Mouse (Mus musculus): ENCODE results near the gene Calm1. TPM values are rescaled to one million over a fixed set of nuclear protein-coding genes. Genes with fewer than 3 reads are reported as not detected.

The Calm1 gene
- polyA plus RNA-seq, 1 experiment from 2014 or later = 1,129 TPM

- Histone ChIP-seq H3K4me3 (replicated peaks) (no peak overlapping the region), H3K9ac (replicated peaks) (no peak overlapping the region), H3K9me3 (no peaks in the 10 kb centered on the region), H3K27ac (no peak overlapping the region), H3K4me1 (replicated peaks) (peaks cover 22% of the 10 kb centered on the region), H3K36me3 (no peaks in the 10 kb centered on the region), H3K27me3 (no peaks in the 10 kb centered on the region), H3K4me2 (no peak overlapping the region)
- 58% methylated on average over 7 of the region's 7 CpGs for WGBS
- ATAC-seq (ENCODE audit: insufficient number of reproducible peaks, insufficient read depth, low FRiP score, low TSS enrichment, low read depth) = no peak
Observed at GRCm38 (mm10) chr12:100196786-100197185, 2.4 kb upstream of the Calm1 start.

DNA sequence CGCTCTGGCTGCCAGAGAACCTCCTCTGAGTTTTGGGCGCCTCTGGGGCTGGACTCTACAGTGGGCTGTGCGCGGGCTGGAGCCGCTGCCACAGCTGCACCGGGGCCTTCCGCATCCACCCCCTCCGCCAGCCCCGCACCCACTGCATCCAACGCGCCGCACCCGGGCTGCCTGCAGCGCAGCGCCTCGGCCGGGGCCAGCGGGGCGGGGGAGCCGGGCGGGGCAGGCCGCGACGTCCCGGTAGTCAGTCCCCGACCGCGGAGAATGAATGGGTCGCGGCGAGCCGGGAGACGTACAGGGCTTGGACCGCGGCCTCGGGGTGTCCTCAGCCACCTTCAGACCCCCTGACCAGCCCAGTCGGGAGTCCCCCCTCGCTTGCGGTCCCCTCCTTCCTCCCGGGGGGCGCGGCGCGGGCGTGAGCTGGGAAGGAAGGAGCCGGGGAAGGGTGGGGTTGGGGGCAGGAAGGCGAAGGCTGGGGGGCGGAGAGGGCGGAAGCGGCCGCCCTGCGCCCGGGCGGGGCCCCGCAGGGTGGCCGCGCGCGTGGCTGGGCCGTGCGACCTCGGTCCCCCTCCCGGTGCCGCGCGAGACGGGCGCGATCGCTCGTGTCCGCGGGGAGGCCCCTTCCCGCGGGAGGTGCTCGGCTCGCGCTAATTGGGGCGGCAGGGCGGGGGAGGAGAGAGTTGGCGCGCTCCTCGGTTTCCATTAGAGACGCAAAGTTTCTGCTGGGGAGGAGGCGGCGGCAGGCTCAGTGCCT is 833 bp downstream of the Calm1 start:
- Histone ChIP-seq H3K9ac (replicated peaks) (peak overlapping the region; percentile 96), H3K36me3 (peaks cover 28% of the 10 kb centered on the region), H3K27ac (peak overlapping the region; percentile 87), H3K27me3 (no peaks in the 10 kb centered on the region), H3K4me3 (replicated peaks) (peak overlapping the region; percentile 99), H3K4me2 (peak overlapping the region; percentile 95), H3K9me3 (no peaks in the 10 kb centered on the region), H3K4me1 (replicated peaks) (peaks cover 46% of the 10 kb centered on the region)
- WGBS = under 1% methylated on average over 64 of the region's 86 CpGs
- ATAC-seq (ENCODE audit: insufficient number of reproducible peaks, insufficient read depth, low FRiP score, low TSS enrichment, low read depth) = peak; percentile 44

GRCm38 (mm10) chr12:100200645-100201362 is 1.6 kb downstream of the Calm1 start:
- H3K9me3 ChIP-seq = no peaks in the 10 kb centered on the region
- no peak for ATAC-seq (ENCODE audit: insufficient number of reproducible peaks, insufficient read depth, low FRiP score, low TSS enrichment, low read depth)
- H3K27ac ChIP-seq = peak overlapping the region; percentile 87
- peaks cover 35% of the 10 kb centered on the region for H3K36me3 ChIP-seq
- peaks cover 46% of the 10 kb centered on the region for H3K4me1 ChIP-seq (replicated peaks)
- H3K9ac ChIP-seq (replicated peaks) = peak overlapping the region; percentile 96
- H3K4me3 ChIP-seq (replicated peaks) = peak overlapping the region; percentile 99
- H3K4me2 ChIP-seq = peak overlapping the region; percentile 95
- WGBS = 7% methylated on average over 29 of the region's 29 CpGs
- H3K27me3 ChIP-seq = no peaks in the 10 kb centered on the region

DNA sequence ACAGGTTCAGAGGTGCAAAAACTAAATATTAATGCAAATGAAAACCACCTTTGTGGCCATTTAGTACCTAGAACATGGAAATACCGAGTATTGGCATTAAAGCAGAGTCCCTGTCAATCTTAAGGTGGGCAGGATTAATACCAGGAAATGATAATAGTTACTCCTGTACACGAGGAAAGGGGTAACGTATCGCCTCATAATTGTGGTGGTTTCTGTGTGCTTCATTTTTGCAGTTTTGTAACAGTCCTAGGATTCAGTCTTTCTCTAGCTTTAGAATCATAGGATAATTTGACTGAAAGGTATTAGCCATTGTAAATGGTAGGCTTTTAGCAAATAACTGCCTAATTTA is 2.1 kb downstream of the Calm1 start:
- Histone ChIP-seq H3K27ac (no peak overlapping the region), H3K4me3 (replicated peaks) (peak overlapping the region; percentile 99), H3K36me3 (peaks cover 40% of the 10 kb centered on the region), H3K4me2 (peak overlapping the region; percentile 95), H3K9me3 (no peaks in the 10 kb centered on the region), H3K4me1 (replicated peaks) (peaks cover 46% of the 10 kb centered on the region), H3K9ac (replicated peaks) (peak overlapping the region; percentile 96; the same call in 1 of the 2 replicates), H3K27me3 (no peaks in the 10 kb centered on the region)
- ATAC-seq (ENCODE audit: insufficient number of reproducible peaks, insufficient read depth, low FRiP score, low TSS enrichment, low read depth) = no peak
- WGBS = 53% methylated on average over 4 of the region's 4 CpGs

DNA sequence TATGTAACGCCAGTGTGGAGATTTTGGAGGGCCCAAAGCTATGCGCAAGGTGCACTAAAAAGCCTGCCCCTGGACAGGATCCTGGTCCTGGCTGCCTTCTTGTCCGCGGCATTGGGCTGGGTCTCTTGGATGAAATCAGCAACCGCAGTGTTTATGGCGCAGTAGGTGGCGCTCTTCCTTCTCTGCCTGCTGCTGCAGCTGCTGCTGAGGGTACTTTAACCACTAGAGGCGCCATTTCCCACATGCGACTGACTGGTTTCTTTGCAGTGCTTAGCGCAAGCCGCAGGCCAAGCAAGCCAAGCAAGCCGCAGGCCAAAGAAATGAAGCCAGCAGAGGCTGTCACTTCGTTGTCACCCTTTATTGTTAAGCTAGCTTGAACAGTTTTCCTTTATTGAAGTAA is 2.6 kb downstream of the Calm1 start:
- WGBS = 2% methylated on average over 13 of the region's 13 CpGs
- no peaks in the 10 kb centered on the region for H3K9me3 ChIP-seq
- no peak overlapping the region for H3K27ac ChIP-seq
- peaks cover 45% of the 10 kb centered on the region for H3K36me3 ChIP-seq
- H3K4me1 ChIP-seq (replicated peaks) = peaks cover 50% of the 10 kb centered on the region
- H3K27me3 ChIP-seq = no peaks in the 10 kb centered on the region
- ATAC-seq (ENCODE audit: insufficient number of reproducible peaks, insufficient read depth, low FRiP score, low TSS enrichment, low read depth) = no peak
- H3K4me2 ChIP-seq = peak overlapping the region; percentile 95
- H3K4me3 ChIP-seq (replicated peaks) = peak overlapping the region; percentile 99
- no peak overlapping the region for H3K9ac ChIP-seq (replicated peaks)

DNA sequence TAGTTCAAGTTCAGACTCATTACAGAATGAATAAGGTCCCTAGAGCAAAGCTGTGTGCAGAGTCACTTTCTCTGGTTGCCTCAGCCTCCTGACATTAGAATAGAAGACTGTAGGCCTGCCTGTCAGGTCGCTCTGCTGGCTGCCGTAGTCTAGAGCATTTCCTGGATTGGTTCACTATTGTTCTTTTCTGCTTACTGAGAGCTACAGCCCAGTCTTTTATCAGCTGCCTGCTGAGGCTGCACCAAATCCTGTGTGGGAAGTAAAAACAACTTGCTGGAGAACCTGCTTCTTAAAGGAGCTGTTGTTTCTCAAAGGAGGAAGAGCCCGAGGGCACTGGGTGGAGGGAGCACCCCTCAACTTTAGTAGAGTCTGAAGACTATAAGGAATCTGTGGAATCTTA is 4.5 kb downstream of the Calm1 start:
- Histone ChIP-seq H3K36me3 (peaks cover 64% of the 10 kb centered on the region), H3K9ac (replicated peaks) (no peak overlapping the region), H3K27me3 (no peaks in the 10 kb centered on the region), H3K27ac (peak overlapping the region; percentile 77), H3K4me3 (replicated peaks) (no peak overlapping the region), H3K4me1 (replicated peaks) (peaks cover 43% of the 10 kb centered on the region), H3K9me3 (no peaks in the 10 kb centered on the region), H3K4me2 (peak overlapping the region; percentile 17; the same call in 1 of the 2 replicates)
- 75% methylated on average over 3 of the region's 3 CpGs for WGBS
- no peak for ATAC-seq (ENCODE audit: insufficient number of reproducible peaks, insufficient read depth, low FRiP score, low TSS enrichment, low read depth)

- Histone ChIP-seq H3K4me2 (no peak overlapping the region), H3K4me3 (replicated peaks) (no peak overlapping the region), H3K4me1 (replicated peaks) (peaks cover 40% of the 10 kb centered on the region), H3K27ac (no peak overlapping the region), H3K36me3 (peaks cover 76% of the 10 kb centered on the region), H3K9ac (replicated peaks) (no peak overlapping the region), H3K27me3 (no peaks in the 10 kb centered on the region), H3K9me3 (no peaks in the 10 kb centered on the region)
- no peak for ATAC-seq (ENCODE audit: insufficient number of reproducible peaks, insufficient read depth, low FRiP score, low TSS enrichment, low read depth)
- 94% methylated on average over 8 of the region's 8 CpGs for WGBS
Observed at GRCm38 (mm10) chr12:100205156-100205555, 5.9 kb downstream of the Calm1 start.

GRCm38 (mm10) chr12:100206521-100206920 is 7.3 kb downstream of the Calm1 start:
- 85% methylated on average over 3 of the region's 3 CpGs for WGBS
- no peak overlapping the region for H3K4me3 ChIP-seq (replicated peaks)
- peaks cover 79% of the 10 kb centered on the region for H3K36me3 ChIP-seq
- no peaks in the 10 kb centered on the region for H3K27me3 ChIP-seq
- ATAC-seq (ENCODE audit: insufficient number of reproducible peaks, insufficient read depth, low FRiP score, low TSS enrichment, low read depth) = no peak
- H3K4me2 ChIP-seq = no peak overlapping the region
- no peak overlapping the region for H3K9ac ChIP-seq (replicated peaks)
- no peak overlapping the region for H3K27ac ChIP-seq
- peaks cover 32% of the 10 kb centered on the region for H3K4me1 ChIP-seq (replicated peaks)
- H3K9me3 ChIP-seq = no peaks in the 10 kb centered on the region

GRCm38 (mm10) chr12:100206926-100207325 is 7.7 kb downstream of the Calm1 start:
- Histone ChIP-seq H3K4me3 (replicated peaks) (no peak overlapping the region), H3K36me3 (peaks cover 81% of the 10 kb centered on the region), H3K27me3 (no peaks in the 10 kb centered on the region), H3K27ac (no peak overlapping the region), H3K4me1 (replicated peaks) (peaks cover 30% of the 10 kb centered on the region), H3K4me2 (no peak overlapping the region), H3K9ac (replicated peaks) (no peak overlapping the region), H3K9me3 (no peaks in the 10 kb centered on the region)
- no peak for ATAC-seq (ENCODE audit: insufficient number of reproducible peaks, insufficient read depth, low FRiP score, low TSS enrichment, low read depth)
- 69% methylated on average over 5 of the region's 5 CpGs for WGBS

GRCm38 (mm10) chr12:100209701-100210478 is 10.7 kb downstream of the Calm1 start:
- Histone ChIP-seq H3K27ac (no peak overlapping the region), H3K27me3 (no peaks in the 10 kb centered on the region), H3K9ac (replicated peaks) (no peak overlapping the region), H3K9me3 (peaks cover 3% of the 10 kb centered on the region; the same call in 1 of the 2 replicates), H3K4me2 (no peak overlapping the region), H3K4me3 (replicated peaks) (no peak overlapping the region), H3K36me3 (peaks cover 56% of the 10 kb centered on the region), H3K4me1 (replicated peaks) (peaks cover 6% of the 10 kb centered on the region; the same call in 1 of the 2 replicates)
- no peak for ATAC-seq (ENCODE audit: insufficient number of reproducible peaks, insufficient read depth, low FRiP score, low TSS enrichment, low read depth)
- WGBS = 90% methylated on average over 10 of the region's 10 CpGs

- Histone ChIP-seq H3K9ac (replicated peaks) (no peak overlapping the region), H3K27ac (no peak overlapping the region), H3K4me3 (replicated peaks) (no peak overlapping the region), H3K27me3 (no peaks in the 10 kb centered on the region), H3K36me3 (peaks cover 46% of the 10 kb centered on the region), H3K9me3 (peaks cover 3% of the 10 kb centered on the region; the same call in 1 of the 2 replicates), H3K4me1 (replicated peaks) (peaks cover 6% of the 10 kb centered on the region; the same call in 1 of the 2 replicates), H3K4me2 (no peak overlapping the region)
- WGBS = 70% methylated on average over 5 of the region's 5 CpGs
- no peak for ATAC-seq (ENCODE audit: insufficient number of reproducible peaks, insufficient read depth, low FRiP score, low TSS enrichment, low read depth)
Observed at GRCm38 (mm10) chr12:100210973-100211372, 11.7 kb downstream of the Calm1 start.
